35 mouse cellular contexts compared by ENCODE assay signal in the genomic region with DNA sequence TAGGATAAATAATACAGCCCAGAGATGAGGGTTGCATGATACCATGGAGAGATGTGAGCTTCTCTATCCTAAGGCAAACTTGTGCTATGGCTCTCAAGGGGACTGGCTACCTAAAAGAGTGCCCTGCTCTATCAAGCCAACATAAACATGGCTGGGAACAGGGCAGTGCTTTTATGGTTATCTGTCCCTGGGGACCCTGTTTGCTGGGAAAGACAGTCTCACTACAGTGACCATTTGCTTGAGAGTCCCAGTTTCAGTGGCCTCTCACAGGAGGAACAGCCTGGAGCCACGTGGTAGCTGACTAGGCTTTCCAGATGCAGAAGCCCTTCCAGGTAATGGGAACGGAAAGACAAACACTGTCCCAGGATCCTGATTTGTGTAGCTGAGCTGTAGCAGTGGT. TPM values are rescaled to one million over a fixed set of nuclear protein-coding genes. Genes with fewer than 3 reads are reported as not detected.
DNase-seq lines count a peak whose midpoint lies in the region; ATAC-seq and TF ChIP-seq lines count a peak whose summit lies in the region.
"Had no signal": no experiment of that assay in that cellular context is flagged by ENCODE, and none has a peak within 500 bp of the region (broad histone marks: within the 10 kb centered on the region; RNA-seq: fewer than 3 reads in every experiment).

No protein-coding gene starts in this region.

- peak; percentile 4 for DNase-seq in embryo, embryonic 10.5 days (ENCODE audit: low spot score)
- no peak for DNase-seq in embryo, embryonic 11 days
- no peak for DNase-seq in heart, postnatal 0 days (ENCODE audit: low spot score)
- no peak for DNase-seq in heart, postnatal 4 days
- DNase-seq in MN1 (ENCODE audit: low spot score) = peak; percentile 53
- no peak for DNase-seq in spleen, adult 18-20 months
- DNase-seq: adrenal gland, adult 2 months; adrenal gland, postnatal 14 days; B cell, adult 2 months; cerebellum, adult 11 months; cerebellum, adult 2 months; cerebellum, adult 9-11 months; cerebellum, postnatal 25 days; forebrain, postnatal 0 days; gastrocnemius, adult 2 months; gastrocnemius, postnatal 14 days; kidney, adult 11 months; kidney, adult 8-10 months had no signal

- H3K9me3 ChIP-seq in heart, postnatal 0 days (replicated peaks; ENCODE audit: control insufficient read depth, low read length) = no peaks in the 10 kb centered on the region
- H3K9me3 ChIP-seq: embryonic facial prominence, embryonic 15.5 days; G1E; heart, embryonic 13.5 days; hindbrain, embryonic 12.5 days; hindbrain, embryonic 15.5 days had no signal

- 61% methylated on average over 2 of the region's 2 CpGs for WGBS in heart, postnatal 0 days

- H3K4me3 ChIP-seq in heart, postnatal 0 days (ENCODE audit: low read depth, low read length) = no peak overlapping the region
- H3K4me3 ChIP-seq: embryonic facial prominence, embryonic 15.5 days; gastrocnemius, adult 2 months; heart, embryonic 13.5 days; hindbrain, embryonic 12.5 days; hindbrain, embryonic 15.5 days had no signal

- H3K27me3 ChIP-seq in heart, postnatal 0 days (ENCODE audit: control insufficient read depth, insufficient read depth, low read length) = no peaks in the 10 kb centered on the region
- H3K27me3 ChIP-seq: CH12.LX; embryonic facial prominence, embryonic 15.5 days; heart, embryonic 13.5 days; hindbrain, embryonic 12.5 days; hindbrain, embryonic 15.5 days had no signal

- H3K4me2 ChIP-seq in heart, postnatal 0 days (ENCODE audit: low read depth, low read length) = no peak overlapping the region
- H3K4me2 ChIP-seq: embryonic facial prominence, embryonic 15.5 days; heart, embryonic 13.5 days; hindbrain, embryonic 12.5 days; hindbrain, embryonic 15.5 days had no signal

- peak; percentile 2; the same call in 1 of the 2 replicates for TF ChIP-seq CTCF in heart, postnatal 0 days (IDR thresholded peaks at IDR 0.05; ENCODE audit: low read depth)

- H3K27ac ChIP-seq in heart, postnatal 0 days (ENCODE audit: low read depth) = no peak overlapping the region
- H3K27ac ChIP-seq: embryonic facial prominence, embryonic 15.5 days; gastrocnemius, adult 2 months; heart, embryonic 13.5 days; hindbrain, embryonic 12.5 days; hindbrain, embryonic 15.5 days had no signal

- no peak overlapping the region for H3K9ac ChIP-seq in heart, postnatal 0 days (replicated peaks; ENCODE audit: low read depth, low read length)
- H3K9ac ChIP-seq: embryonic facial prominence, embryonic 15.5 days; forebrain, postnatal 0 days; heart, embryonic 13.5 days; hindbrain, embryonic 12.5 days; hindbrain, embryonic 15.5 days had no signal

- ATAC-seq in heart, postnatal 0 days (ENCODE audit: insufficient read depth, low read depth) = no peak
- ATAC-seq: forebrain, embryonic 14.5 days; forebrain, postnatal 0 days had no signal

- H3K36me3 ChIP-seq in heart, postnatal 0 days (replicated peaks; ENCODE audit: control insufficient read depth, insufficient read depth, low read length) = no peaks in the 10 kb centered on the region
- H3K36me3 ChIP-seq: embryonic facial prominence, embryonic 15.5 days; G1E; heart, embryonic 13.5 days; hindbrain, embryonic 12.5 days; hindbrain, embryonic 15.5 days had no signal

- TF ChIP-seq EP300 in heart, postnatal 0 days (IDR thresholded peaks at IDR 0.05; ENCODE audit: low read depth) = no peak

- no peaks in the 10 kb centered on the region for H3K4me1 ChIP-seq in heart, postnatal 0 days (ENCODE audit: control insufficient read depth, insufficient read depth)
- H3K4me1 ChIP-seq: embryonic facial prominence, embryonic 15.5 days; heart, embryonic 13.5 days; hindbrain, embryonic 12.5 days; hindbrain, embryonic 15.5 days had no signal

RNA-seq across cellular contexts. Expression of a gene that starts 10.4 kb away (rescaled TPM):
- total RNA-seq in heart, postnatal 0 days (2014; rRNA removed; ENCODE audit: low replicate concordance) = not detected in 2 replicates
- polyA plus RNA-seq in heart, postnatal 0 days (2015; fragmentation: Nextera tagmentation; extraction: Ambion mirVana) = not detected in 2 replicates
- total RNA-seq in heart, postnatal 4 days (2021) = not detected
- total RNA-seq: adrenal gland, adult 2 months; adrenal gland, postnatal 14 days; adrenal gland, postnatal 4 days; CH12.LX; common myeloid progenitor, adult 5-6 weeks; forebrain, postnatal 0 days; G1E; gastrocnemius, adult 2 months; gastrocnemius, postnatal 14 days; gastrocnemius, postnatal 4 days; heart, adult 18-20 months; hematopoietic stem cell, adult 5-6 weeks had no signal
- polyA plus RNA-seq: adrenal gland, adult 2 months; cerebellum, adult 2 months; embryonic facial prominence, embryonic 11.5 days; embryonic facial prominence, embryonic 15.5 days; forebrain, embryonic 11.5 days; forebrain, embryonic 14.5 days; forebrain, postnatal 0 days; frontal cortex, adult 2 months; G1E; heart, embryonic 13.5 days; heart, embryonic 16.5 days; hindbrain, embryonic 12.5 days; hindbrain, embryonic 15.5 days; intestine, embryonic 14.5 days had no signal

RNA-seq across cellular contexts. Expression of a gene that starts 18.8 kb away (rescaled TPM):
- not detected in 2 replicates for total RNA-seq in heart, postnatal 0 days (2014; rRNA removed; ENCODE audit: low replicate concordance)
- not detected in 2 replicates for polyA plus RNA-seq in heart, postnatal 0 days (2015; fragmentation: Nextera tagmentation; extraction: Ambion mirVana)
- not detected for total RNA-seq in heart, postnatal 4 days (2021)
- total RNA-seq: adrenal gland, adult 2 months; adrenal gland, postnatal 14 days; adrenal gland, postnatal 4 days; CH12.LX; common myeloid progenitor, adult 5-6 weeks; forebrain, postnatal 0 days; G1E; gastrocnemius, adult 2 months; gastrocnemius, postnatal 14 days; gastrocnemius, postnatal 4 days; heart, adult 18-20 months; hematopoietic stem cell, adult 5-6 weeks had no signal
- polyA plus RNA-seq: adrenal gland, adult 2 months; cerebellum, adult 2 months; embryonic facial prominence, embryonic 11.5 days; forebrain, embryonic 11.5 days; forebrain, embryonic 14.5 days; forebrain, postnatal 0 days; frontal cortex, adult 2 months; G1E; heart, embryonic 13.5 days; heart, embryonic 16.5 days; hindbrain, embryonic 12.5 days; hindbrain, embryonic 15.5 days; intestine, embryonic 14.5 days had no signal

RNA-seq across cellular contexts. Expression of a gene that starts 21.5 kb away (rescaled TPM):
- total RNA-seq in heart, postnatal 0 days (2014; rRNA removed; ENCODE audit: low replicate concordance) = not detected in 2 replicates
- not detected in 2 replicates for polyA plus RNA-seq in heart, postnatal 0 days (2015; fragmentation: Nextera tagmentation; extraction: Ambion mirVana)
- total RNA-seq in heart, postnatal 4 days (2021) = under 1 TPM; 0.19 to 0.23 TPM
- total RNA-seq: adrenal gland, adult 2 months; adrenal gland, postnatal 14 days; adrenal gland, postnatal 4 days; CH12.LX; common myeloid progenitor, adult 5-6 weeks; forebrain, postnatal 0 days; gastrocnemius, adult 2 months; gastrocnemius, postnatal 14 days; heart, adult 18-20 months; hematopoietic stem cell, adult 5-6 weeks had no signal
- polyA plus RNA-seq: adrenal gland, adult 2 months; embryonic facial prominence, embryonic 11.5 days; forebrain, embryonic 11.5 days; forebrain, embryonic 14.5 days; forebrain, postnatal 0 days; G1E; heart, embryonic 13.5 days; hindbrain, embryonic 12.5 days; hindbrain, embryonic 15.5 days; intestine, embryonic 14.5 days had no signal

RNA-seq across cellular contexts. Expression of a gene that starts 21.6 kb away (rescaled TPM):
- total RNA-seq in heart, postnatal 0 days (2014; rRNA removed; ENCODE audit: low replicate concordance) = 1.0 and 4.1 TPM in 2 replicates
- polyA plus RNA-seq in heart, postnatal 0 days (2015; fragmentation: Nextera tagmentation; extraction: Ambion mirVana) = 0.34 and 0.60 TPM in 2 replicates
- total RNA-seq in heart, postnatal 4 days (2021) = 1 to 10 TPM; 1.1 to 1.4 TPM
- total RNA-seq: CH12.LX; common myeloid progenitor, adult 5-6 weeks; forebrain, postnatal 0 days; hematopoietic stem cell, adult 5-6 weeks had no signal
- polyA plus RNA-seq: embryonic facial prominence, embryonic 11.5 days; forebrain, embryonic 11.5 days; forebrain, embryonic 14.5 days; G1E had no signal

RNA-seq across cellular contexts. Expression of a gene that starts 33.3 kb away (rescaled TPM):
- not detected in 2 replicates for total RNA-seq in heart, postnatal 0 days (2014; rRNA removed; ENCODE audit: low replicate concordance)
- polyA plus RNA-seq in heart, postnatal 0 days (2015; fragmentation: Nextera tagmentation; extraction: Ambion mirVana) = not detected in 2 replicates
- total RNA-seq in heart, postnatal 4 days (2021) = not detected
- total RNA-seq: adrenal gland, adult 2 months; adrenal gland, postnatal 14 days; adrenal gland, postnatal 4 days; CH12.LX; common myeloid progenitor, adult 5-6 weeks; forebrain, postnatal 0 days; gastrocnemius, adult 2 months; gastrocnemius, postnatal 14 days; heart, adult 18-20 months; hematopoietic stem cell, adult 5-6 weeks had no signal
- polyA plus RNA-seq: adrenal gland, adult 2 months; cerebellum, adult 2 months; embryonic facial prominence, embryonic 11.5 days; forebrain, embryonic 11.5 days; forebrain, embryonic 14.5 days; forebrain, postnatal 0 days; frontal cortex, adult 2 months; G1E; heart, embryonic 13.5 days; heart, embryonic 16.5 days; hindbrain, embryonic 12.5 days; hindbrain, embryonic 15.5 days; intestine, embryonic 14.5 days had no signal

Comparison
In these comparisons a context has a peak if more than half of its experiments do, and no peak if none do; other contexts are left out.
1. DNase-seq: peak in embryo, embryonic 10.5 days (single experiment) and MN1 (single experiment); none in embryo, embryonic 11 days (single experiment), heart, postnatal 0 days (single experiment), heart, postnatal 4 days (single experiment) and spleen, adult 18-20 months (0 of 2).